Mouse (Mus musculus) liver, embryonic 15.5 days (tissue): ENCODE measurements around the gene Kbtbd13. TPM values are rescaled to one million over a fixed set of nuclear protein-coding genes. Genes with fewer than 3 reads are reported as not detected.
"Not testable (repeated sequence)": the region's sequence is repeated elsewhere in the genome, so short reads cannot be mapped to it uniquely, and the experiment has no call there.

Experiments
- ATAC-seq: fragments of 200-750 bp; cut with Nextera tagmentation; 2 replicates; pipeline ENCODE4 v1.8.0; 2017; ENCODE audit warnings: moderate number of reproducible peaks, mild to moderate bottlenecking, moderate library complexity; ENCODE audit not compliant: insufficient read depth
- H3K27ac ChIP-seq: fragments of 300-500 bp; sonication (generic); replicated peaks from 2 replicates; pipeline ENCODE4 v1.5.1; 2015; ENCODE audit warnings: mild to moderate bottlenecking, inconsistent platforms
- H3K27me3 ChIP-seq: fragments of 300-500 bp; sonication (generic); 2 replicates; pipeline ENCODE4 v1.6.1; 2015; ENCODE audit warnings: mild to moderate bottlenecking, inconsistent platforms
- H3K36me3 ChIP-seq: fragments of 300-500 bp; sonication (generic); replicated peaks from 2 replicates; pipeline ENCODE4 v1.6.1; 2015; ENCODE audit warnings: moderate library complexity, mild to moderate bottlenecking, inconsistent platforms
- H3K4me1 ChIP-seq: fragments of 300-500 bp; sonication (generic); replicated peaks from 2 replicates; pipeline ENCODE4 v1.6.1; 2015; ENCODE audit warnings: inconsistent platforms
- H3K4me2 ChIP-seq: fragments of 300-500 bp; sonication (generic); 2 replicates; pipeline ENCODE4 v1.6.1; 2015; ENCODE audit warnings: moderate library complexity, mild to moderate bottlenecking, inconsistent platforms
- H3K4me3 ChIP-seq: fragments of 300-500 bp; sonication (generic); replicated peaks from 2 replicates; pipeline ENCODE4 v1.5.1; 2015; ENCODE audit warnings: mild to moderate bottlenecking, inconsistent platforms
- H3K9ac ChIP-seq: fragments of 300-500 bp; sonication (generic); 2 replicates; pipeline ENCODE4 v1.6.1; 2015; ENCODE audit warnings: moderate library complexity, mild to moderate bottlenecking, inconsistent platforms
- H3K9me3 ChIP-seq: fragments of 300-500 bp; sonication (generic); replicated peaks from 2 replicates; pipeline ENCODE4 v1.6.1; 2016; ENCODE audit warnings: inconsistent platforms
- WGBS: fragments of 180-500 bp; shearing (Covaris S2); methylation state at CpG from one replicate; pipeline ENCODE4 v1.1.7; 2015; ENCODE audit warnings: mixed read lengths; ENCODE audit not compliant: insufficient replicate concordance; 5-methylcytosine and 5-hydroxymethylcytosine counted together
- polyA plus RNA-seq: library from polyadenylated mRNA; unstranded; fragments of >200 nt; fragmentation: Nextera tagmentation; extraction: Ambion mirVana; gene quantifications from 2 replicates; pipeline ENCODE4 v1.2.1, GENCODE M21; 2015

The Kbtbd13 gene
- polyA plus RNA-seq, 1 experiment from 2014 or later, result 0.18 TPM

GRCm38 (mm10) chr9:65346476-65347111 is 44.9 kb downstream of the Kbtbd13 start:
- ATAC-seq, result peak; percentile 85
- H3K9ac ChIP-seq, result peak overlapping the region; percentile 97
- WGBS, result under 1% methylated on average over 77 of the region's 77 CpGs
- peaks cover 33% of the 10 kb centered on the region for H3K4me1 ChIP-seq
- peak overlapping the region; percentile 96 for H3K27ac ChIP-seq
- H3K4me2 ChIP-seq, result peak overlapping the region; percentile 94
- H3K27me3 ChIP-seq, result no peaks in the 10 kb centered on the region
- no peaks in the 10 kb centered on the region for H3K9me3 ChIP-seq
- no peaks in the 10 kb centered on the region for H3K36me3 ChIP-seq
- H3K4me3 ChIP-seq, result peak overlapping the region; percentile 98

GRCm38 (mm10) chr9:65345854-65346475 is 45.5 kb downstream of the Kbtbd13 start, which contains the start of gene Pdcd7:
TSS of gene Pdcd7 (plus strand) at chr9:65346104.
- WGBS, result under 1% methylated on average over 59 of the region's 59 CpGs
- H3K4me3 ChIP-seq, result peak within 1 kb of the TSS; percentile 98

GRCm38 (mm10) chr9:65345439-65345838 is 46.0 kb downstream of the Kbtbd13 start:
- H3K9me3 ChIP-seq, H3K36me3 ChIP-seq, H3K27me3 ChIP-seq, ATAC-seq: not testable (repeated sequence)
- Histone ChIP-seq H3K4me3 (peak overlapping the region; percentile 98), H3K4me2 (peak overlapping the region; percentile 94), H3K27ac (peak overlapping the region; percentile 96), H3K4me1 (peaks cover 32% of the 10 kb centered on the region), H3K9ac (peak overlapping the region; percentile 97; the same call in 1 of the 2 replicates)
- WGBS, result 69% methylated on average over 11 of the region's 11 CpGs

More at GRCm38 (mm10) chr9:65345854-65346475, 45.5 kb downstream of the Kbtbd13 start, which contains the start of gene Pdcd7:
- peak; percentile 87 for ATAC-seq
- Histone ChIP-seq H3K9me3 (no peaks in the 10 kb centered on the region), H3K4me2 (peak within 1 kb of the TSS; percentile 94), H3K27me3 (no peaks in the 10 kb centered on the region), H3K9ac (peak within 1 kb of the TSS; percentile 97), H3K4me1 (peaks cover 33% of the 10 kb centered on the region), H3K36me3 (no peaks in the 10 kb centered on the region), H3K27ac (peak within 1 kb of the TSS; percentile 96)

GRCm38 (mm10) chr9:65340414-65340813 is 51.0 kb downstream of the Kbtbd13 start:
- Histone ChIP-seq H3K9ac (no peak overlapping the region), H3K4me2 (no peak overlapping the region), H3K4me3 (no peak overlapping the region), H3K36me3 (no peaks in the 10 kb centered on the region), H3K9me3 (no peaks in the 10 kb centered on the region), H3K27me3 (no peaks in the 10 kb centered on the region), H3K4me1 (peaks cover 2% of the 10 kb centered on the region; the same call in 1 of the 2 replicates), H3K27ac (no peak overlapping the region)
- ATAC-seq, result no peak
- 76% methylated on average over 2 of the region's 2 CpGs for WGBS

- Histone ChIP-seq H3K4me2 (no peak overlapping the region), H3K27me3 (no peaks in the 10 kb centered on the region), H3K9me3 (no peaks in the 10 kb centered on the region), H3K4me1 (no peaks in the 10 kb centered on the region), H3K36me3 (no peaks in the 10 kb centered on the region), H3K9ac (no peak overlapping the region), H3K4me3 (no peak overlapping the region), H3K27ac (no peak overlapping the region)
- ATAC-seq, result no peak
- WGBS, result 76% methylated on average over 4 of the region's 4 CpGs
These were observed 52.3 kb downstream of the Kbtbd13 start for GRCm38 (mm10) chr9:65339146-65339545.

Other genes starting within 250 kb of the Kbtbd13 start
- 9.5 and 10.2 TPM in 2 replicates for gene Parp16, start 196.3 kb downstream of the Kbtbd13 start, polyA plus RNA-seq
- 0.15 and 0.17 TPM in 2 replicates for gene Cilp, start 126.5 kb downstream of the Kbtbd13 start, polyA plus RNA-seq
- 33.3 and 35.9 TPM in 2 replicates for gene Clpx, start 97.4 kb downstream of the Kbtbd13 start, polyA plus RNA-seq
- 3.3 and 3.6 TPM in 2 replicates for gene Pdcd7, start 45.5 kb downstream of the Kbtbd13 start, polyA plus RNA-seq
- gene Ubap1l, start 30.6 kb downstream of the Kbtbd13 start, polyA plus RNA-seq, result 0.09 TPM in 1 of 2 replicates, not detected in the other
- gene Rasl12, start 6.9 kb upstream of the Kbtbd13 start, polyA plus RNA-seq, result 0.10 and 0.23 TPM in 2 replicates
- gene Slc51b, start 31.3 kb upstream of the Kbtbd13 start, polyA plus RNA-seq, result 0.17 TPM in 1 of 2 replicates, not detected in the other
- 6.2 and 6.7 TPM in 2 replicates for gene Mtfmt, start 44.1 kb upstream of the Kbtbd13 start, polyA plus RNA-seq
- gene Spg21, start 69.3 kb upstream of the Kbtbd13 start, polyA plus RNA-seq, result 24.1 and 30.0 TPM in 2 replicates
- 0.09 TPM in 1 of 2 replicates, not detected in the other for gene Ankdd1a, start 128.5 kb upstream of the Kbtbd13 start, polyA plus RNA-seq
- gene Plekho2, start 188.4 kb upstream of the Kbtbd13 start, polyA plus RNA-seq, result 27.0 and 27.3 TPM in 2 replicates
- gene Pif1, start 195.5 kb upstream of the Kbtbd13 start, polyA plus RNA-seq, result 10.0 and 13.2 TPM in 2 replicates
- 11.3 and 11.8 TPM in 2 replicates for gene Rbpms2, start 238.0 kb upstream of the Kbtbd13 start, polyA plus RNA-seq